Mouse (Mus musculus): ENCODE results near the gene Nectin1. TPM values are rescaled to one million over a fixed set of nuclear protein-coding genes. Genes with fewer than 3 reads are reported as not detected.

The Nectin1 gene
- polyA plus RNA-seq, 1 experiment from 2014 or later = 10.9 TPM

- Histone ChIP-seq H3K4me1 (ENCODE audit: control insufficient read depth, insufficient read depth, low read length) (peaks cover 42% of the 10 kb centered on the region), H3K27me3 (ENCODE audit: control insufficient read depth, insufficient read depth, low read length) (no peaks in the 10 kb centered on the region), H3K4me3 (ENCODE audit: low read depth, low read length) (peak overlapping the region; percentile 94), H3K4me2 (ENCODE audit: low read depth) (peak overlapping the region; percentile 84), H3K36me3 (ENCODE audit: control insufficient read depth, insufficient read depth, low read length) (no peaks in the 10 kb centered on the region), H3K9me3 (ENCODE audit: control insufficient read depth, low read length) (no peaks in the 10 kb centered on the region), H3K27ac (ENCODE audit: low read depth, low read length) (peak overlapping the region; percentile 98), H3K9ac (ENCODE audit: low read length) (peak overlapping the region; percentile 97)
- peak; percentile 54 for ATAC-seq (ENCODE audit: insufficient read depth, low FRiP score, low TSS enrichment)
- DNase-seq (ENCODE audit: low spot score) = peak; percentile 79
- 0% methylated on average over 43 of the region's 43 CpGs for WGBS
These were observed 1.4 kb downstream of the Nectin1 start for GRCm38 (mm10) chr9:43745051-43745792.

- H3K36me3 ChIP-seq (ENCODE audit: control insufficient read depth, insufficient read depth, low read length) = no peaks in the 10 kb centered on the region
- peak overlapping the region; percentile 84 for H3K4me2 ChIP-seq (ENCODE audit: low read depth)
- DNase-seq (ENCODE audit: low spot score) (no peak), ATAC-seq (ENCODE audit: insufficient read depth, low FRiP score, low TSS enrichment) (no peak)
- peaks cover 45% of the 10 kb centered on the region for H3K4me1 ChIP-seq (ENCODE audit: control insufficient read depth, insufficient read depth, low read length)
- 5% methylated on average over 13 of the region's 13 CpGs for WGBS
- H3K27ac ChIP-seq (ENCODE audit: low read depth, low read length) = peak overlapping the region; percentile 40; the same call in 1 of the 2 replicates
- H3K4me3 ChIP-seq (ENCODE audit: low read depth, low read length) = peak overlapping the region; percentile 94
- H3K9me3 ChIP-seq (ENCODE audit: control insufficient read depth, low read length) = no peaks in the 10 kb centered on the region
- no peaks in the 10 kb centered on the region for H3K27me3 ChIP-seq (ENCODE audit: control insufficient read depth, insufficient read depth, low read length)
- peak overlapping the region; percentile 97 for H3K9ac ChIP-seq (ENCODE audit: low read length)
These were observed 2.3 kb downstream of the Nectin1 start for GRCm38 (mm10) chr9:43745951-43746703.

GRCm38 (mm10) chr9:43747710-43748109, 3.9 kb downstream of the Nectin1 start:
- Histone ChIP-seq H3K27ac (ENCODE audit: low read depth, low read length) (no peak overlapping the region), H3K9ac (ENCODE audit: low read length) (peak overlapping the region; percentile 20), H3K4me1 (ENCODE audit: control insufficient read depth, insufficient read depth, low read length) (peaks cover 45% of the 10 kb centered on the region)

GRCm38 (mm10) chr9:43748519-43748918, 4.7 kb downstream of the Nectin1 start:
- no peak overlapping the region for H3K4me2 ChIP-seq (ENCODE audit: low read depth)
- 67% methylated on average over 5 of the region's 5 CpGs for WGBS

More at GRCm38 (mm10) chr9:43747710-43748109, 3.9 kb downstream of the Nectin1 start:
- DNase-seq (ENCODE audit: low spot score) (peak; percentile 42), ATAC-seq (ENCODE audit: insufficient read depth, low FRiP score, low TSS enrichment) (no peak)
- 27% methylated on average over 9 of the region's 9 CpGs for WGBS
- Histone ChIP-seq H3K9me3 (ENCODE audit: control insufficient read depth, low read length) (no peaks in the 10 kb centered on the region), H3K4me3 (ENCODE audit: low read depth, low read length) (no peak overlapping the region), H3K36me3 (ENCODE audit: control insufficient read depth, insufficient read depth, low read length) (no peaks in the 10 kb centered on the region), H3K4me2 (ENCODE audit: low read depth) (peak overlapping the region; percentile 84), H3K27me3 (ENCODE audit: control insufficient read depth, insufficient read depth, low read length) (no peaks in the 10 kb centered on the region)

GRCm38 (mm10) chr9:43750053-43750452, 6.3 kb downstream of the Nectin1 start:
- H3K36me3 ChIP-seq (ENCODE audit: control insufficient read depth, insufficient read depth, low read length) = no peaks in the 10 kb centered on the region
- no peaks in the 10 kb centered on the region for H3K27me3 ChIP-seq (ENCODE audit: control insufficient read depth, insufficient read depth, low read length)
- H3K9me3 ChIP-seq (ENCODE audit: control insufficient read depth, low read length) = no peaks in the 10 kb centered on the region
- peaks cover 56% of the 10 kb centered on the region for H3K4me1 ChIP-seq (ENCODE audit: control insufficient read depth, insufficient read depth, low read length)
- peak overlapping the region; percentile 18; the same call in 1 of the 2 replicates for H3K9ac ChIP-seq (ENCODE audit: low read length)
- WGBS = 73% methylated on average over 9 of the region's 9 CpGs
- H3K4me2 ChIP-seq (ENCODE audit: low read depth) = no peak overlapping the region
- H3K27ac ChIP-seq (ENCODE audit: low read depth, low read length) = no peak overlapping the region
- ATAC-seq (ENCODE audit: insufficient read depth, low FRiP score, low TSS enrichment) (no peak), DNase-seq (ENCODE audit: low spot score) (no peak)
- H3K4me3 ChIP-seq (ENCODE audit: low read depth, low read length) = no peak overlapping the region

More at GRCm38 (mm10) chr9:43748519-43748918, 4.7 kb downstream of the Nectin1 start:
- Histone ChIP-seq H3K9ac (ENCODE audit: low read length) (no peak overlapping the region), H3K4me1 (ENCODE audit: control insufficient read depth, insufficient read depth, low read length) (peaks cover 41% of the 10 kb centered on the region), H3K36me3 (ENCODE audit: control insufficient read depth, insufficient read depth, low read length) (no peaks in the 10 kb centered on the region), H3K27me3 (ENCODE audit: control insufficient read depth, insufficient read depth, low read length) (no peaks in the 10 kb centered on the region), H3K9me3 (ENCODE audit: control insufficient read depth, low read length) (no peaks in the 10 kb centered on the region), H3K4me3 (ENCODE audit: low read depth, low read length) (no peak overlapping the region), H3K27ac (ENCODE audit: low read depth, low read length) (no peak overlapping the region)
- no peak for ATAC-seq (ENCODE audit: insufficient read depth, low FRiP score, low TSS enrichment)
- DNase-seq (ENCODE audit: low spot score) = no peak

- H3K4me1 ChIP-seq (ENCODE audit: control insufficient read depth, insufficient read depth, low read length) = peaks cover 59% of the 10 kb centered on the region
These were observed 7.3 kb downstream of the Nectin1 start for GRCm38 (mm10) chr9:43751111-43751510.

GRCm38 (mm10) chr9:43753481-43753880, 9.7 kb downstream of the Nectin1 start:
- H3K9me3 ChIP-seq (ENCODE audit: control insufficient read depth, low read length) = no peaks in the 10 kb centered on the region

More at GRCm38 (mm10) chr9:43751111-43751510, 7.3 kb downstream of the Nectin1 start:
- Histone ChIP-seq H3K27me3 (ENCODE audit: control insufficient read depth, insufficient read depth, low read length) (no peaks in the 10 kb centered on the region), H3K9ac (ENCODE audit: low read length) (no peak overlapping the region), H3K27ac (ENCODE audit: low read depth, low read length) (no peak overlapping the region), H3K9me3 (ENCODE audit: control insufficient read depth, low read length) (no peaks in the 10 kb centered on the region), H3K4me2 (ENCODE audit: low read depth) (no peak overlapping the region), H3K36me3 (ENCODE audit: control insufficient read depth, insufficient read depth, low read length) (no peaks in the 10 kb centered on the region), H3K4me3 (ENCODE audit: low read depth, low read length) (no peak overlapping the region)
- DNase-seq (ENCODE audit: low spot score) = no peak
- ATAC-seq (ENCODE audit: insufficient read depth, low FRiP score, low TSS enrichment) = no peak
- 30% methylated on average over 8 of the region's 8 CpGs for WGBS

GRCm38 (mm10) chr9:43754083-43754482, 10.3 kb downstream of the Nectin1 start:
- peaks cover 44% of the 10 kb centered on the region for H3K4me1 ChIP-seq (ENCODE audit: control insufficient read depth, insufficient read depth, low read length)

More at GRCm38 (mm10) chr9:43753481-43753880, 9.7 kb downstream of the Nectin1 start:
- no peak for ATAC-seq (ENCODE audit: insufficient read depth, low FRiP score, low TSS enrichment)
- Histone ChIP-seq H3K27ac (ENCODE audit: low read depth, low read length) (peak overlapping the region; percentile 79), H3K27me3 (ENCODE audit: control insufficient read depth, insufficient read depth, low read length) (no peaks in the 10 kb centered on the region), H3K4me1 (ENCODE audit: control insufficient read depth, insufficient read depth, low read length) (peaks cover 46% of the 10 kb centered on the region), H3K36me3 (ENCODE audit: control insufficient read depth, insufficient read depth, low read length) (no peaks in the 10 kb centered on the region), H3K4me3 (ENCODE audit: low read depth, low read length) (no peak overlapping the region), H3K9ac (ENCODE audit: low read length) (no peak overlapping the region), H3K4me2 (ENCODE audit: low read depth) (no peak overlapping the region)
- DNase-seq (ENCODE audit: low spot score) = no peak
- WGBS = 82% methylated on average over 6 of the region's 6 CpGs

More at GRCm38 (mm10) chr9:43754083-43754482, 10.3 kb downstream of the Nectin1 start:
- H3K4me3 ChIP-seq (ENCODE audit: low read depth, low read length) = no peak overlapping the region
- H3K27ac ChIP-seq (ENCODE audit: low read depth, low read length) = peak overlapping the region; percentile 79
- peak overlapping the region; percentile 35 for H3K9ac ChIP-seq (ENCODE audit: low read length)
- no peaks in the 10 kb centered on the region for H3K27me3 ChIP-seq (ENCODE audit: control insufficient read depth, insufficient read depth, low read length)
- H3K9me3 ChIP-seq (ENCODE audit: control insufficient read depth, low read length) = no peaks in the 10 kb centered on the region
- WGBS = 61% methylated on average over 5 of the region's 5 CpGs
- H3K36me3 ChIP-seq (ENCODE audit: control insufficient read depth, insufficient read depth, low read length) = no peaks in the 10 kb centered on the region
- ATAC-seq (ENCODE audit: insufficient read depth, low FRiP score, low TSS enrichment) = no peak
- 0 out of 2 replicates have a peak overlapping the region, but pooled peaks have one; percentile 14 for H3K4me2 ChIP-seq (ENCODE audit: low read depth)
- DNase-seq (ENCODE audit: low spot score) = no peak
